In the genomic region with DNA sequence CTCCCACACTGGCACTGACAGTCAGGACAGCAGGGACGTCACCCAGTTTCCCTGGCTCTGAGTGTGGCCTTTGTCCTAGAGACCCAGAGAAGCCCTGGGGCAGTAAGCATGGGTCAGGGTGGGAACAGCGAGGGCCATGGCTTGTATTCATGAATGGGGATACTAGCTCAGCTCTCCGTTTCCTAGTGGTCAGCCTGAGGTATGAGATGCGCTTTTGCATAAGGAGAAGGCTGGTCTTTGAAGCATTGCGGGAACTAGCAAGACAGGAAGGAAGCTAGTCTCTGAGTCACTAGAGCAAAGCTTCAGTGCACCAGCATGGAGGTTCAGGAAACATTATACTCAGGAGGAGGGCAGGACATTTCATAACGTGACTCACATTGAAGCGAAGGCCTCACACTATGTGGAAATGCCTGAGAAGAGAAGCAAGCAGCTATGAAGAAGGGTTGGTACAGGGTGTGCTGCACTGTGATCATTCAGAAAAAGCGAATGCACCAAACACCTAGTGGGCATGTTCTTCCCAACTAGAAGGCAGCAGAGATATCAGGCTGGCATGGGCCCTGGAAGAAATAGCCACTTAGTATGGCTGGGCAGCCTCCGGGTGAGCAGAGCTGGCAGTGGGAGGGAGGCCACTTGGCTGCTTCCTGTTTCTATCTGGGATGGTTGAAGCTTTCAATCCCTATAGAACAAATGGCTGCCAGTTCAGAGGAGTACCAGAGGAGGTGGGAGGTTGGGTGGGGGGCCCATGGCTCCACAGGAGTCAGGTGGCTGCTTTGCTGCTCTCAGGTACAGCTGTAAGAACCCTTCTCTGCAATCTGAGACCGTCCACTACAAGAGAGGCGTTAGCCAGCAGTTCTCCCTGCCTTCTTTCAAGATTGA, we compare ENCODE assay signal across 8 mouse cellular contexts. TPM values are rescaled to one million over a fixed set of nuclear protein-coding genes. Genes with fewer than 3 reads are reported as not detected.
DNase-seq lines count a peak whose midpoint lies in the region; ATAC-seq and TF ChIP-seq lines count a peak whose summit lies in the region.

No protein-coding gene starts in this region.

- no peak overlapping the region for H3K4me3 ChIP-seq in hindbrain, embryonic 12.5 days
- no peak overlapping the region for H3K4me3 ChIP-seq in hindbrain, embryonic 14.5 days (replicated peaks; ENCODE audit: low read length)
- H3K4me3 ChIP-seq in liver, embryonic 15.5 days (replicated peaks) = no peak overlapping the region
- no peak overlapping the region for H3K4me3 ChIP-seq in small intestine, adult 2 months (ENCODE audit: low read depth, low read length)

- H3K4me2 ChIP-seq in hindbrain, embryonic 12.5 days (replicated peaks) = no peak overlapping the region
- H3K4me2 ChIP-seq in hindbrain, embryonic 14.5 days (replicated peaks) = no peak overlapping the region
- 0 out of 2 replicates have a peak overlapping the region, but pooled peaks have one; percentile 29 for H3K4me2 ChIP-seq in liver, embryonic 15.5 days

- H3K9me3 ChIP-seq in hindbrain, embryonic 12.5 days (replicated peaks) = no peaks in the 10 kb centered on the region
- no peaks in the 10 kb centered on the region for H3K9me3 ChIP-seq in hindbrain, embryonic 14.5 days (ENCODE audit: control insufficient read depth, low read length)
- no peaks in the 10 kb centered on the region for H3K9me3 ChIP-seq in liver, embryonic 15.5 days (replicated peaks)

- 0 out of 2 replicates have a peak, but pooled peaks have one; percentile 3 for ATAC-seq in hindbrain, embryonic 12.5 days (ENCODE audit: low FRiP score)
- no peak for ATAC-seq in hindbrain, embryonic 14.5 days (ENCODE audit: low FRiP score)
- peak; percentile 84 for ATAC-seq in granulocyte monocyte progenitor cell, adult 5-6 weeks (replicated peaks; ENCODE audit: poor library complexity, severe bottlenecking)
- ATAC-seq in liver, embryonic 15.5 days (ENCODE audit: insufficient read depth) = peak; percentile 31; the same call in 1 of the 2 replicates

- 77% methylated on average over 11 of the region's 11 CpGs for WGBS in hindbrain, embryonic 12.5 days
- WGBS in hindbrain, embryonic 14.5 days = 77% methylated on average over 11 of the region's 11 CpGs
- 50% methylated on average over 11 of the region's 11 CpGs for WGBS in liver, embryonic 15.5 days (ENCODE audit: insufficient replicate concordance)
- WGBS in small intestine, adult 2 months = 78% methylated on average over 11 of the region's 11 CpGs

- no peaks in the 10 kb centered on the region for H3K27me3 ChIP-seq in hindbrain, embryonic 12.5 days
- no peaks in the 10 kb centered on the region for H3K27me3 ChIP-seq in hindbrain, embryonic 14.5 days (ENCODE audit: control insufficient read depth, insufficient read depth, low read length)
- no peaks in the 10 kb centered on the region for H3K27me3 ChIP-seq in liver, embryonic 15.5 days
- H3K27me3 ChIP-seq in small intestine, adult 2 months (ENCODE audit: control insufficient read depth, insufficient read depth, low read length) = no peaks in the 10 kb centered on the region

- no peak for TF ChIP-seq POLR2A in small intestine, adult 2 months (IDR thresholded peaks at IDR 0.05; ENCODE audit: low read depth, low read length)

- H3K4me1 ChIP-seq in hindbrain, embryonic 12.5 days = peaks cover 6% of the 10 kb centered on the region; the same call in 1 of the 2 replicates
- no peaks in the 10 kb centered on the region for H3K4me1 ChIP-seq in hindbrain, embryonic 14.5 days (replicated peaks; ENCODE audit: control insufficient read depth, insufficient read depth, low read length)
- peaks cover 30% of the 10 kb centered on the region for H3K4me1 ChIP-seq in liver, embryonic 15.5 days (replicated peaks)
- H3K4me1 ChIP-seq in small intestine, adult 2 months (ENCODE audit: control insufficient read depth, insufficient read depth, insufficient read length, low read length) = peaks cover 4% of the 10 kb centered on the region; the same call in 1 of the 2 replicates

- H3K9ac ChIP-seq in hindbrain, embryonic 12.5 days = no peak overlapping the region
- H3K9ac ChIP-seq in hindbrain, embryonic 14.5 days = no peak overlapping the region
- no peak overlapping the region for H3K9ac ChIP-seq in liver, embryonic 15.5 days

- no peak overlapping the region for H3K27ac ChIP-seq in hindbrain, embryonic 12.5 days
- H3K27ac ChIP-seq in hindbrain, embryonic 14.5 days = no peak overlapping the region
- peak overlapping the region; percentile 76 for H3K27ac ChIP-seq in liver, embryonic 15.5 days (replicated peaks)
- H3K27ac ChIP-seq in small intestine, adult 2 months (ENCODE audit: insufficient read depth, low read depth, low read length) = peak overlapping the region; percentile 75

- no peak for TF ChIP-seq CTCF in small intestine, adult 2 months (IDR thresholded peaks at IDR 0.05; ENCODE audit: extremely low read depth, insufficient read length, insufficient replicate concordance, low read depth, low read length)

- DNase-seq in hindbrain, embryonic 14.5 days (ENCODE audit: low spot score) = no peak
- peak; percentile 88 for DNase-seq in NIH3T3 (ENCODE audit: low read depth)
- DNase-seq in cerebellum, postnatal 36 days = no peak
- DNase-seq in thymus, postnatal 10 days (ENCODE audit: low spot score in 2 of 2) = no peak

- peaks cover 65% of the 10 kb centered on the region for H3K36me3 ChIP-seq in hindbrain, embryonic 12.5 days
- H3K36me3 ChIP-seq in hindbrain, embryonic 14.5 days (replicated peaks; ENCODE audit: control insufficient read depth, insufficient read depth) = peaks cover 84% of the 10 kb centered on the region
- H3K36me3 ChIP-seq in liver, embryonic 15.5 days (replicated peaks) = peaks cover 57% of the 10 kb centered on the region
- peaks cover 61% of the 10 kb centered on the region for H3K36me3 ChIP-seq in small intestine, adult 2 months (ENCODE audit: control insufficient read depth, insufficient read depth, low read length)

RNA-seq across cellular contexts. Expression of a gene that starts 25.4 kb away (rescaled TPM):
- polyA plus RNA-seq in hindbrain, embryonic 12.5 days (2016; fragmentation: Nextera tagmentation; extraction: Ambion mirVana) = 121 and 134 TPM in 2 replicates
- 122 and 133 TPM in 2 replicates for polyA plus RNA-seq in hindbrain, embryonic 14.5 days (2014; fragmentation: Nextera tagmentation; extraction: Ambion mirVana)
- total RNA-seq in granulocyte monocyte progenitor cell, adult 5-6 weeks (2014; fragmentation: Nextera tagmentation) = 45.1 and 51.5 TPM in 2 replicates
- total RNA-seq in granulocyte monocyte progenitor cell, adult 5-6 weeks (2017) = 13.2 and 15.8 TPM in 2 replicates
- 49.0 and 50.2 TPM in 2 replicates for polyA plus RNA-seq in liver, embryonic 15.5 days (2015; fragmentation: Nextera tagmentation; extraction: Ambion mirVana)
- polyA plus RNA-seq in small intestine, adult 2 months (2012; rRNA removed) = 23.7 and 42.6 TPM in 2 replicates

RNA-seq across cellular contexts. Expression of a gene that starts 27.1 kb away (rescaled TPM):
- 91.1 and 94.0 TPM in 2 replicates for polyA plus RNA-seq in hindbrain, embryonic 12.5 days (2016; fragmentation: Nextera tagmentation; extraction: Ambion mirVana)
- polyA plus RNA-seq in hindbrain, embryonic 14.5 days (2014; fragmentation: Nextera tagmentation; extraction: Ambion mirVana) = 119 and 122 TPM in 2 replicates
- 28.3 and 33.5 TPM in 2 replicates for total RNA-seq in granulocyte monocyte progenitor cell, adult 5-6 weeks (2014; fragmentation: Nextera tagmentation)
- total RNA-seq in granulocyte monocyte progenitor cell, adult 5-6 weeks (2017) = 16.6 and 21.6 TPM in 2 replicates
- polyA plus RNA-seq in liver, embryonic 15.5 days (2015; fragmentation: Nextera tagmentation; extraction: Ambion mirVana) = 25.4 and 30.9 TPM in 2 replicates
- 81.9 and 164 TPM in 2 replicates for polyA plus RNA-seq in small intestine, adult 2 months (2012; rRNA removed)

RNA-seq across cellular contexts. Expression of a gene that starts 33.0 kb away (rescaled TPM):
- 38.8 and 40.6 TPM in 2 replicates for polyA plus RNA-seq in hindbrain, embryonic 12.5 days (2016; fragmentation: Nextera tagmentation; extraction: Ambion mirVana)
- polyA plus RNA-seq in hindbrain, embryonic 14.5 days (2014; fragmentation: Nextera tagmentation; extraction: Ambion mirVana) = 54.0 and 54.4 TPM in 2 replicates
- total RNA-seq in granulocyte monocyte progenitor cell, adult 5-6 weeks (2014; fragmentation: Nextera tagmentation) = 37.0 and 39.8 TPM in 2 replicates
- total RNA-seq in granulocyte monocyte progenitor cell, adult 5-6 weeks (2017) = 11.4 and 14.1 TPM in 2 replicates
- polyA plus RNA-seq in liver, embryonic 15.5 days (2015; fragmentation: Nextera tagmentation; extraction: Ambion mirVana) = 10.6 and 11.5 TPM in 2 replicates
- 21.0 and 37.1 TPM in 2 replicates for polyA plus RNA-seq in small intestine, adult 2 months (2012; rRNA removed)

RNA-seq across cellular contexts. Expression of a gene that starts 50.9 kb away (rescaled TPM):
- 66.7 and 68.0 TPM in 2 replicates for polyA plus RNA-seq in hindbrain, embryonic 12.5 days (2016; fragmentation: Nextera tagmentation; extraction: Ambion mirVana)
- polyA plus RNA-seq in hindbrain, embryonic 14.5 days (2014; fragmentation: Nextera tagmentation; extraction: Ambion mirVana) = 55.9 and 58.5 TPM in 2 replicates
- total RNA-seq in granulocyte monocyte progenitor cell, adult 5-6 weeks (2014; fragmentation: Nextera tagmentation) = 34.2 and 72.9 TPM in 2 replicates
- 19.3 and 34.8 TPM in 2 replicates for total RNA-seq in granulocyte monocyte progenitor cell, adult 5-6 weeks (2017)
- 14.8 and 18.5 TPM in 2 replicates for polyA plus RNA-seq in liver, embryonic 15.5 days (2015; fragmentation: Nextera tagmentation; extraction: Ambion mirVana)
- polyA plus RNA-seq in small intestine, adult 2 months (2012; rRNA removed) = 17.9 and 34.8 TPM in 2 replicates

Comparison
In these comparisons a context has a peak if more than half of its experiments do, and no peak if none do; other contexts are left out.
1. H3K27ac ChIP-seq: peak in liver, embryonic 15.5 days (single experiment) and small intestine, adult 2 months (single experiment); none in hindbrain, embryonic 12.5 days (single experiment) and hindbrain, embryonic 14.5 days (single experiment).